Mouse (Mus musculus) cerebral cortex, adult 2 months (tissue): Measurements from ENCODE around the gene Dusp15.

ENCODE experiments used
- WGBS: fragments of 180-500 bp; shearing (Covaris S2); methylation state at CpG from one replicate; pipeline ENCODE4 v1.1.7; 2018; 5-methylcytosine and 5-hydroxymethylcytosine counted together

The Dusp15 gene

GRCm38 (mm10) chr2:152906274-152907037 is 45.0 kb downstream of the Dusp15 start:
- 60% methylated on average over 9 of the region's 9 CpGs for WGBS

- WGBS: 73% methylated on average over 11 of the region's 11 CpGs
Measured at GRCm38 (mm10) chr2:152905036-152905829, 46.3 kb downstream of the Dusp15 start.

- WGBS: 55% methylated on average over 5 of the region's 5 CpGs
Measured at GRCm38 (mm10) chr2:152904127-152904643, 47.3 kb downstream of the Dusp15 start.

GRCm38 (mm10) chr2:152903586-152903985 is 47.9 kb downstream of the Dusp15 start:
- 90% methylated on average over 4 of the region's 4 CpGs for WGBS

GRCm38 (mm10) chr2:152902658-152903057 is 48.8 kb downstream of the Dusp15 start:
- 53% methylated on average over 3 of the region's 3 CpGs for WGBS

GRCm38 (mm10) chr2:152901296-152901695 is 50.2 kb downstream of the Dusp15 start:
- 95% methylated on average over 15 of the region's 15 CpGs for WGBS

- 61% methylated on average over 6 of the region's 6 CpGs for WGBS
Measured at GRCm38 (mm10) chr2:152899011-152899410, 52.5 kb downstream of the Dusp15 start.

GRCm38 (mm10) chr2:152896926-152897325 is 54.6 kb downstream of the Dusp15 start:
- WGBS: 89% methylated on average over 3 of the region's 3 CpGs

GRCm38 (mm10) chr2:152895834-152896233 is 55.7 kb downstream of the Dusp15 start:
- 77% methylated on average over 9 of the region's 9 CpGs for WGBS
